Mouse (Mus musculus): ENCODE data around the gene Snurf. TPM values are rescaled to one million over a fixed set of nuclear protein-coding genes. Genes with fewer than 3 reads are reported as not detected.

Snurf gene
- total and polyA plus RNA-seq, 2 experiments from 2014 or later, result 601 TPM; not detected in 1

DNA sequence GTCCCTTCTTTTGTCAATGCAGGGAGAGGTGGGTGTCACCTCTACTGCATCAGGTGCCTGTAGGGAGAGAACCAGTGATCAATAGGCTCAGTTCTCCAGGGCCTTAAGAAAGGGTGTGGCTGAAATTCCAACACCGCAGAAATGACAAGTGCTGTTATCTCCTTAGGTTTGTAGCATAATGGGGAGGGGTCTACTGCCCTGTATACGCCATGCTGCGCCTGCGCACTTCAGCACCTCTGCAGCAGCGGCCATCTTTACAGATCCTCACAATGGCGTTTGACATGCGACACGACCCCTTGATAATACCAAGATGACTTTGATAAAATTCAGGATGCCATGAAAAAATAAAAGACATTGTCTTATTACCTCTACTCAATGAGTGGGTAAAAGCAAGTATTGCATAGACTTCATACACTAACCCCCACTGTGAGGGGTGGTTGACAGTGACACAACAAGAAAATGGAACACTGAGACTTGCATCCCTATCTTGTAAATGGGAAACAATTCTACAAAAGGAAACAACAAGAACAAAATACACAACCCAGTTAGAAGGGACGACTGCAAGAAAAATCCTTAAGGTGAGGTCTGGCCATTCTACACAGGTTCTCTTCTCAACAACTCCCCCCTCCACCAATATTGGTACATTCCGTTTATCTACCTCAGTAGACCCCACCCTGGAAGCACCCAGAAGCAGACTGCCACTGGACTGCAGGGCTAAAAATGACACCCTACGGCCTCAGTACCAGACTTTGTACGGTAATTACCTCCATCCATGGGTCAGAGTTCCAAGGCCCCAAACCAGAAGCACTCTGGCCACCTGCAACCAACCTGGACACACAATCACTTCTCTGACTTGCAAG, 1.6 kb downstream of the Snurf start:
- Histone ChIP-seq H3K4me2 (ENCODE audit: low read depth) (peak overlapping the region; percentile 40), H3K27me3 (ENCODE audit: insufficient read depth, low read length) (no peaks in the 10 kb centered on the region), H3K27ac (ENCODE audit: low read depth, low read length) (peak overlapping the region; percentile 90), H3K9ac (peak overlapping the region; percentile 68), H3K4me3 (ENCODE audit: low read depth, low read length) (peak overlapping the region; percentile 55), H3K4me1 (ENCODE audit: insufficient read depth) (no peaks in the 10 kb centered on the region), H3K9me3 (ENCODE audit: low read length) (0 out of 2 replicates have a peak, but pooled peaks cover 4% of the 10 kb centered on the region), H3K36me3 (ENCODE audit: insufficient read depth) (no peaks in the 10 kb centered on the region)
- peak; percentile 89 for DNase-seq
- no peak for TF ChIP-seq CTCF (IDR thresholded peaks at IDR 0.05; ENCODE audit: low read depth)
- WGBS, result 51% methylated on average over 12 of the region's 12 CpGs
- peak; percentile 82 for ATAC-seq

DNA sequence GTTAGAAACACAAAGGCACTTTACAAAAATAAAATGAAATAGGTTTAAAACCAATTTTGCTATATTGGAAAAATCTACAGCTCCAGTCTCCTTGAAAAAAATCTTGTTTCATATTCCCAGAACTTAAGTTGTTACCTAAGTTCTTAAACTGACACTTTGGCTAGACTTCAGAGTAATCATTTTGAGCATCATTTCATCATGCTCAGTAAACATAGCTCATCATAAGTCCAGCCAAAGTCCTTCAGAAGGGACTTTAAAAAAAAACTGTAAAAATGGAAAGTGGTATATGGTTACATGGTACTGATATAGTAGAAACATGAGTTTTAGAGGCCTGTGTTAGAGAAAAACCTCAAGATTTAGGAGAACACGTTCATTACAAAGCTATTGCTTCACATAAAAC, 26.2 kb downstream of the Snurf start:
- Histone ChIP-seq H3K9ac (no peak overlapping the region), H3K36me3 (ENCODE audit: insufficient read depth) (no peaks in the 10 kb centered on the region), H3K4me2 (ENCODE audit: low read depth) (no peak overlapping the region), H3K4me3 (ENCODE audit: low read depth, low read length) (no peak overlapping the region), H3K27me3 (ENCODE audit: insufficient read depth, low read length) (no peaks in the 10 kb centered on the region), H3K4me1 (ENCODE audit: insufficient read depth) (no peaks in the 10 kb centered on the region), H3K27ac (ENCODE audit: low read depth, low read length) (no peak overlapping the region), H3K9me3 (ENCODE audit: low read length) (no peaks in the 10 kb centered on the region)
- ATAC-seq, result no peak
- TF ChIP-seq CTCF (IDR thresholded peaks at IDR 0.05; ENCODE audit: low read depth), result no peak
- 69% methylated on average over 1 of the region's 1 CpGs for WGBS
- no peak for DNase-seq

Other genes starting within 250 kb of the Snurf start
- gene Gm38393, start within 50 bp of the Snurf start, total RNA-seq (2014; rRNA removed), result 59.7 and 81.3 TPM in 2 replicates
- 1.3 and 1.9 TPM in 2 replicates for gene Gm38393, start within 50 bp of the Snurf start, polyA plus RNA-seq (2015; fragmentation: Nextera tagmentation; extraction: Ambion mirVana)
- 398 and 399 TPM in 2 replicates for gene Snrpn, start 135.2 kb upstream of the Snurf start, total RNA-seq (2014; rRNA removed)
- 678 and 847 TPM in 2 replicates for gene Snrpn, start 135.2 kb upstream of the Snurf start, polyA plus RNA-seq (2015; fragmentation: Nextera tagmentation; extraction: Ambion mirVana)